Mouse (Mus musculus): ENCODE measurements around the gene A030014E15Rik.
"Not testable (repeated sequence)": the region's sequence is repeated elsewhere in the genome, so short reads cannot be mapped to it uniquely, and the experiment has no call there.

The A030014E15Rik gene

DNA sequence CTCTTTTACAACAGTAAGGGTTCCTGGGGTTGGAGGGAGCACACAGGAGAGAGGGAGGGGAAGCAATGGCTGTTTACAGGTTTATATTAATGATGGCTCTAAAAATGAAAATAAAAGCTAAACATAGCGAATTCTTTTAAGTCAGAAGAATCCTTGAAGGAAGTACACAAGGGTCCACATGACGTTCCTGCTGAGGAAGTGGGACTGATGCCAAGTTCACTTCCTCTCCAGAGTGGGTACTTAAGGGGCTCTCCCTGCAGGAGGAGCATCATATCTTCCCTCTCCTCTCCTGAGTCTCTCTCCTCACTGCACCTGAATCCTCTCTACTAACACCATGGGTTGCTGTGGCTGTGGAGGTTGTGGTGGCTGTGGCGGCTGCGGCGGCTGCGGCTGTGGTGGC is at the start of gene A030014E15Rik:
Gene A030014E15Rik (plus strand): TSS at position 268 of the 400 bp plus-strand sequence.
- DNase-seq (ENCODE audit: low spot score in 2 of 2) = no peak

DNA sequence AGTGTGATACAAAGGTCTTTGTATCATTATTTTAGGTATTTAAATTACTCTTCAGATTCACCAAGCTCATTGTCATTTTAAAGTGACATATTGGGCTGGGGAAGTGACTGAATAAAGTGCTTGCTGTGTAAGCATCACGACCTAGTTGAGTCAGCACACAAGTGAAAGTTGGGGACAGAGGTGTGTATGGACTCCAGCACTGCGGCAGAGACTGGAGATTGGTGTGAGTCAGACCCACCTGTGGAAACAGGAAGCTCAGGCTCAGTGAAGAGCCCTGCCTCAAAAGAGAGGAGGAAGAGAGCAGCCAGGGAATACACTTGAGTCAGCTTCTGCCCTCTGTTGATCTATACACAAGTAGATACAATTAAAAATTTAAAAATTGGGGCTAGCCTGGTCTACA is 45.5 kb upstream of the A030014E15Rik start:
- DNase-seq (ENCODE audit: low spot score in 2 of 2) = no peak

DNA sequence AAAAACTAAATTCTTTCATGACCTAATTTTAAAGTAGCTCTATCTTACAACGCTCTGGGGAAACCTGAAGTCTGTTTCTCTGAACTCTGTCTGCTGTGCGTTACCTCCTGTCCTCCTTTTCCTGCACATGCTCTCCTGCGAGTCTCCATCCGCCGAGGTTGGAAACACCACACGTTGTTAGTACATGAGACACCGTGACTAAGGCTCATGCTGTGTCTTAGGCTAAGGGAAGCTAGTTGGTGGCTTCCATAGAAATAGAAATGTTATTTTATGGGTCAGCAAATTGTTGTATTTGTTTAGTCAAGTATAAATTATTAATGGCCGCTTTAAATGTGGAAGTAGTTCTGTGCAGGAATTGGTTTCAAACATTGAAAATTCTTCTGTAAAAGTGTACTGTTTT is 44.5 kb upstream of the A030014E15Rik start:
- no peak for DNase-seq (ENCODE audit: low spot score in 2 of 2)

DNA sequence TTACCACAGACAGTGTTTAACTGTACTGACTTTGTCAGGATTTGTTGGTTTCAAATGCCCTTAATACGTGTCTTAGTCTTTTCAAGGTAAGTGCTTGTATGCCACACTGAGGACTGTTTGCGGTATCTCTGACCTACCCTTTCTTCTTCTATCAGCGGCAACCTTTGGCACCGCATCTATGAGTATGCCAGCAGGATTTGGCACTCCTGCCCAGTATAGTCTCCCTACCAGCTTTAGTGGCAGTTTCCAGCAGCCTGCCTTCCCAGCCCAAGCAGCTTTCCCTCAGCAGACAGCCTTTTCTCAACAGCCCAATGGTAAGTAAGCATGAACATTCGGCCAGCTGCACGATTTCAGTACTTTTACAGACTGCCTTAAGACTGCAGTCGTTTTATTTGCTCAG is 31.4 kb upstream of the A030014E15Rik start:
- no peak for DNase-seq (ENCODE audit: low spot score in 2 of 2)

DNA sequence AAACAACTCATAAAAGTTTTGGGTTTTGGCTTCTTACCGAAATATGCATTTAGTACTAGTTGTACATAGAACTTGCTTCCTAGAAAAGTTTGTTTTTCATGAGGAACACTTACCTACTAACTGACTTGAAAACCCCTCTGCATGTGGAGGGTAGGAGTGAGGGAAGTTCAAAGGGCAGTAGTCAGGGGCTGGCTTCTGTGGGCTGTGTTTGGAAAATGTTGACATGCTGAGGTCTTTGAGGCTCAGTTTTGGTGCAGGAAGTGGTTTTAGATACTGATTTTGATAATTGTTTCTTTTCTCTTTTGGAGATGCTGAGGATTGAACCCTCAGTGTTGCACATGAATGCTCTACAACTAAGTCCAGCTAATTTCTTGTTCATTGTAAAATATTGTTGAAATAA is 24.1 kb upstream of the A030014E15Rik start:
- peak; percentile 16 to 22 for DNase-seq (ENCODE audit: low spot score in 2 of 2)

DNA sequence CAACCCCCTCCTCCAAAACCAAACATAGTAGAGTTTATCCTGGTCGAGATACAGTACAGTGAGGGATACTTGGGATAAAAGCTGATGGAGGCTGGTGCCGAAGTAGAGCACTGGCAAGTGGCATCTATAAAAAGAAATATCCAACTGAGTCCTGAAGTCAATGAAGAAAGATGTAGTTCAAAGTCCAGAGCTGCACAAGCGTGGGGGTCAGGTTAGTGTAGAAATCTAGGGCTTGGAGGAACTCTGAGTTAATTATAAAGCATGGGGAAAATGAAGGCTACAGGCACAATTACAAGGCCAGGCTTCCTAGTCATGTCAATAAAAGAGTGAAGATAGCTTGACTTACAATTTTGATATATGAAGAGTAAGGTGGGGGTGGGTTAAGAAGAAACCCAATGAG is 23.5 kb upstream of the A030014E15Rik start:
- DNase-seq (ENCODE audit: low spot score in 2 of 2) = no peak

DNA sequence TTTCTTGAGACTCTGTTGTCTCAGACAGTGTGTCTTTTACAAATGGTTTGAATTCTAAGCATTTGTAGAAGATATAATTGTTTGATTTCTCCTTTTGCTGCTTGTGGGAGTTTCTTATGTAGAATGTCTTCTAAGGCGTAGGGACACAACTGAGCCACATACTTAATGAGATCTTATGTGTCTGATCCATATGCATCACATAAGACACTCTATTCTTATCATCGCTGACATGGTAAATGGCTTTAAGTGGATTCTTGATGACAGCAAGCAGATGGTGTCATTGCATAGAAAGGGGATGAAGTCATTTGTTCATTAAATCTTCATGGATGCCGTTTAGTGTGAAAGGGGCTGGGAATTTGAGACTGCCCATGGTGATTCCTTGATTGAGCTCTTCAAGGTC is 18.8 kb upstream of the A030014E15Rik start:
- no peak for DNase-seq (ENCODE audit: low spot score in 2 of 2)

DNA sequence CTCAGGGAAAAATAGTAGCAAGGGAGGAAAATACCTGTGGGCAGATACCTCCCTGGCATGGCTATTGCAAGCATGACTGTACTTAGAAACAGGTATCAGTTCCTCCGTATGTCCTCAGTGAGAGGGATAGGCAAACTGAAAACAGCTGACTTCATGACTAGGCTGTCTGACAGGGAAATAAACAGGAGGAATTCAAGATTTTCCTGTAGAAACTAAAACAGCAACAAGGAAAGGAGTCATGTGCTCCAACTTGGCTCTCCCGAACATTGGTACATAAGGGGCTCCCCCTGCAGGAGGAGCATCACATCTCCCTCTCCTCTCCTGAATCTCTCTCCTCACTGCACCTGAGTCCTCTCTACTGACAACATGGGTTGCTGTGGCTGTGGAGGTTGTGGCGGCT is 11.7 kb upstream of the A030014E15Rik start, which contains the start of gene A030005L19Rik:
Gene A030005L19Rik (plus strand): TSS at position 301 of the 400 bp plus-strand sequence.
- no peak for DNase-seq (ENCODE audit: low spot score in 2 of 2)

DNA sequence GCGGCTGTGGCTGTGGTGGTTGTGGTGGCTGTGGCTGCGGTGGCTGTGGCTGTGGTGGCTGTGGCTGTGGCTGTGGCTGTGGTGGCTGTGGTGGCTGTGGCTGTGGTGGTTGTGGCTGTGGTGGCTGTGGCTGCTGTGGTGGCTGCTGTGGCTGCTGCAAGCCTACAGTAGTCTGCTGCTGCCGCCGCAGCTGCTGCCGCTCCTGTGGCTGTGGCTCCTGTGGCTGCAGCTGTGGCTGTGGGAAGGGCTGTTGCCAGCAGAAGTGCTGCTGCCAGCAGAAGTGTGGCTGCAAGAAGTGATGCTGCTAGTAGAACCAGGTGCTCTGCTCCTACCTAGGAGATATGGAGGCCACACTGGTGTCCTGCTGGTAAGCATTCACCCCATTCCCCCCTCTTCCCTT is 11.3 kb upstream of the A030014E15Rik start:
- DNase-seq (ENCODE audit: low spot score in 2 of 2) = not testable (repeated sequence)

DNA sequence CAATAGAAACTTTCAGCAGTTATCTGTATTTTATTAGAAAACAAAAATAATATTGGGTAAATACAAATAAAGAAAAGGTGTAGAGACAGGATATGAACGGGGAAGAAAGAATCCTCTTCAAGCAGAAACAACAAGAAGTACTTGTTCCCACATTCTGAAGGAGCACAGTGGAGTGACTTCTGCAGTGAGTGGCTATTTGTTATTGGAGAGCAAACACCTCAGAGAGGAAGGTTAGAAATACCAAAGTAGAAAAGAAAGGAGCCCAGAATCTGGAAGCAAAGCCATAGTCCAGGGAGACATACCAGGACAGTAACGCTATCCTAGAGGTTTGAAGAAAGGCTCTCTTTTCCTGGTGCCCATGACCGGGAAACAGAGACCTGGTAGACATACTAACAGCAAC is 5.8 kb downstream of the A030014E15Rik start:
- not testable (repeated sequence) for DNase-seq (ENCODE audit: low spot score in 2 of 2)

DNA sequence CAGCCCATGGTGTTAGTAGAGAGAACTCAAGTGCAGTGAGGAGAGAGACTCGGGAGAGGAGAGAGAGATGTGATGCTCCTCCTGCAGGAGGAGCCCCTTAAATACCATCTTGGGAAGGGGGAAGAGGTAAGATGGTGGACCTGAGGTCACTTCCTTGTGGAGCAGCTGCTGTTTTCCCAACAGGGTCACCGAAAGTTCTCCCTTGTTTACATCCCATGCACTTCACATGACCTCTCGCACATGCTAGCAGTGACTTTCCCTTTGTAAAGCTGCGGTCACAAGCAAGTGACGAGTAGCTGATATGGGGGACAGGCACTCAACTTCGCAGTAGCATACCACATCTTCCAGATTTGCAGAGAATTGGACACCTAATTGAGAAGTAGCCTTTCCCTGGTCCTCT is 6.6 kb downstream of the A030014E15Rik start, which contains the start of gene Gm6217:
Gene Gm6217 (minus strand): TSS at position 74 of the 400 bp plus-strand sequence.
- DNase-seq (ENCODE audit: low spot score in 2 of 2) = not testable (repeated sequence)

DNA sequence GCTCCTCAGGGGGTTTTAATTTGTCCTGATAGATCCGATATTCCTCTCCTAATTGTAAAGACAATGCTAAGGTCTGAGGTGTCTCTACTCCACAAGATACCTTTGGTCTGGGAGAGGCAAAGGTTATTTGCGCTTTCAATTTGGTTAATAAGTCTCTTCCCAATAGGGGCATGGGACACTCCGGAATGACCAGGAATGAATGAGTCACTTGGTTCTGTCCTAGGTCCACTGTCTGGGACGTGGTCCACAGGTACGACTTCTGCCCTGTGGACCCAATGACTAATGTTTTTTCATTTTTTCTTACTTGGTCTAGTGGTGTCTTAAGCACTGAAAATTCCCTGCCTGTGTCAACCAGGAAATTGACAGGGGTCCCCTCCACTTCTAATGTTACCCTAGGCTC is 13.9 kb downstream of the A030014E15Rik start:
- no peak for DNase-seq (ENCODE audit: low spot score in 2 of 2)

DNA sequence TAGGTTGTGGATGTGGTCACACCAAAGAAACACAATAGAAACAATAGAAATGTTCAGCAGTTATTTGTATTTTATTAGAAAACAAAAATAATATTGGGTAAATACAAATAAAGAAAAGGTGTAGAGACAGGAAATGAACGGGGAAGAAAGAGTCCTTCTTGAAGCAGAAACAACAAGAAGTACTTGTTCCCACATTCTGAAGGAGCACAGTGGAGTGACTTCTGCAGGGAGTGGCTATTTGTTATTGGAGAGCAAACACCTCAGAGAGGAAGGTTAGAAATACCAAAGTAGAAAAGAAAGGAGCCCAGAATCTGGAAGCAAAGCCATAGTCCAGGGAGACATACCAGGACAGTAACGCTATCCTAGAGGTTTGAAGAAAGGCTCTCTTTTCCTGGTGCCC is 17.8 kb downstream of the A030014E15Rik start:
- not testable (repeated sequence) for DNase-seq (ENCODE audit: low spot score in 2 of 2)

DNA sequence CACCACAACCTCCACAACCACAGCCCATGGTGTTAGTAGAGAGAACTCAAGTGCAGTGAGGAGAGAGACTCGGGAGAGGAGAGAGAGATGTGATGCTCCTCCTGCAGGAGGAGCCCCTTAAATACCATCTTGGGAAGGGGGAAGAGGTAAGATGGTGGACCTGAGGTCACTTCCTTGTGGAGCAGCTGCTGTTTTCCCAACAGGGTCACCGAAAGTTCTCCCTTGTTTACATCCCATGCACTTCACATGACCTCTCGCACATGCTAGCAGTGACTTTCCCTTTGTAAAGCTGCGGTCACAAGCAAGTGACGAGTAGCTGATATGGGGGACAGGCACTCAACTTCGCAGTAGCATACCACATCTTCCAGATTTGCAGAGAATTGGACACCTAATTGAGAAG is 18.6 kb downstream of the A030014E15Rik start, which contains the start of gene A030003K21Rik:
Gene A030003K21Rik (minus strand): TSS at position 94 of the 400 bp plus-strand sequence.
- not testable (repeated sequence) for DNase-seq (ENCODE audit: low spot score in 2 of 2)

DNA sequence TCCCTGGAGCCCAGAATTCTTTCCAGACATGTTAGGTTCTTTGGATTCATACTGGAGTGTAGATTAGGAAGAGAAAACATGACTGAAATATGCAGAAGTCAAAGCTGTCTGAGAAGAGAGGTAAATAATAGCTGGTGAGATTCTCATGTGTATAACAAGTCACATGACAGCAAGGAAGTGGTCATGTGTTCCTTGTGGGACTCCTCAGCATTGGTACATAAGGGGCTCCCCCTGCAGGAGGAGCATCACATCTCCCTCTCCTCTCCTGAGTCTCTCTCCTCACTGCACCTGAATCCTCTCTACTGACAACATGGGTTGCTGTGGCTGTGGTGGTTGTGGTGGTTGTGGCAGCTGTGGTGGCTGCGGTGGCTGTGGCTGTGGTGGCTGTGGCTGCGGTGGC is 21.3 kb downstream of the A030014E15Rik start:
- DNase-seq (ENCODE audit: low spot score in 2 of 2) = not testable (repeated sequence)

DNA sequence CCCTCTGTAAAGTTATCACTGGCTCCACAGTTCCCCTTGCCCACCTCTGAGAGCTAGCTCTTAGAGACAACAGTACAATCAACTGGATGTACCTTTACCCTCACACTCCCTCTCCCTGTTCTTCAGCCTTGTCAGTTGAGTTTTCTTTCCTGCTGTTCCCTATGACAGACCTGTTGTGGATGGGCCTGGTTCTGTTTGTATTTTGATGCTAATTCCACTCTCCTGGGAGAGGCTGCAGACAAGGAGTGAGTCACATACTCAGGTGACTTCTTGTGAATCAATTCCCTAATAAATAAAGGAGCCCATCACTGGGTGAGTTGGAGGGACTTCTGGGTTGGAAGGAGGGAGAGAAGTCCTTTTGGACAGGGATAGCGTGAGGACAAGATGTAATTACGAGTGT is 23.9 kb downstream of the A030014E15Rik start:
- no peak for DNase-seq (ENCODE audit: low spot score in 2 of 2)

DNA sequence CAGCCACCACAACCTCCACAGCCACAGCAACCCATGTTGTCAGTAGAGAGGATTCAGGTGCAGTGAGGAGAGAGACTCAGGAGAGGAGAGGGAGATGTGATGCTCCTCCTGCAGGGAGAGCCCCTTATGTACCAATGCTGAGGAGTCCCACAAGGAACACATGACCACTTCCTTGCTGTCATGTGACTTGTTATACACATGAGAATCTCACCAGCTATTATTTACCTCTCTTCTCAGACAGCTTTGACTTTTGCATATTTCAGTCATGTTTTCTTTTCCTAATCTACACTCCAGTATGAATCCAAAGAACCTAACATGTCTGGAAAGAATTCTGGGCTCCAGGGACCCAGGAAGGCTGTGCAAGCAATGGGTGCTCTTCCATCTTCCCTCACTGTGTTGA is 31.2 kb downstream of the A030014E15Rik start, which contains the start of gene Gm7544:
Gene Gm7544 (minus strand): TSS at position 101 of the 400 bp plus-strand sequence.
- DNase-seq (ENCODE audit: low spot score in 2 of 2) = not testable (repeated sequence)

DNA sequence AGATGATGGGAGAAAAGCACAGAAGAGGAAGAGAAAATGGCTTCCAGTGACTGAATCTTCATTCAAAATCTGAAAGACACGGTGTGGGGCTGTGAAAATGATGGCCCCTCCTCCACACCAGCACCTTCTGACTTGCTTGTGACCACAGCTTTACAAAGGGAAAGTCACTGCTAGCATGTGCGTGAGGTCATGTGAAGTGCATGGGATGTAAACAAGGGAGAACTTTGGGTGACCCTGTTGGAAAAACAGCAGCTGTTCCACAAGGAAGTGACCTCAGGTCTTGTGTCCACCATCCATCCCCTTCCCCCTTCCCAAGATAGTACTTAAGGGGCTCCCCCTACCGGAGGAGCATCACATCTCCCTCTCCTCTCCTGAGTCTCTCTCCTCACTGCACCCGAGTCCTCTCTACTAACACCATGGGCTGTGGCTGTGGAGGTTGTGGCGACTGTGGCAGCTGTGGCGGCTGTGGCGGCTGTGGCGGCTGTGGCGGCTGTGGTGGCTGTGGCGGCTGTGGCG is 35.2 kb downstream of the A030014E15Rik start, which contains the start of gene Gm47955:
Gene Gm47955 (plus strand): TSS at position 417 of the 516 bp plus-strand sequence.
- no peak for DNase-seq (ENCODE audit: low spot score in 2 of 2)

DNA sequence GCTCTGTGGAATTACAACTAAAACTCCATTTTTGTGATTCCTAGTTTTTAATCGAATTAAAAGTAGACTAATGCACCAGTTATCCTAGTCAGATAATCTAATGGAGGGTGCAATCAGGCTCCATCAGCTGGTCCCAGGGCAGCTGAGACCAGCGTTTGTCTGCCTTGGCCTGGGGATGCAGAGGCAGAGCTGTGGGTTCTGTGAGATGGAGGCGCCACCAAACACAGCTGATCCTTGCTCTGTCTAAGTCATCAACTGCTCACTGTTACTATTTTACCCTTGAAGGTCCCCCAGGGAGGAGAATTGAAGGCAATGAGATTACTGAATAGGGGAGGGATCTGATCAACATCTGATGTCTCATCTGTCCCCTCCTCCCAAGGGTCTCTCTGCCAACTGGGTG is 41.7 kb downstream of the A030014E15Rik start:
- no peak for DNase-seq (ENCODE audit: low spot score in 2 of 2)

DNA sequence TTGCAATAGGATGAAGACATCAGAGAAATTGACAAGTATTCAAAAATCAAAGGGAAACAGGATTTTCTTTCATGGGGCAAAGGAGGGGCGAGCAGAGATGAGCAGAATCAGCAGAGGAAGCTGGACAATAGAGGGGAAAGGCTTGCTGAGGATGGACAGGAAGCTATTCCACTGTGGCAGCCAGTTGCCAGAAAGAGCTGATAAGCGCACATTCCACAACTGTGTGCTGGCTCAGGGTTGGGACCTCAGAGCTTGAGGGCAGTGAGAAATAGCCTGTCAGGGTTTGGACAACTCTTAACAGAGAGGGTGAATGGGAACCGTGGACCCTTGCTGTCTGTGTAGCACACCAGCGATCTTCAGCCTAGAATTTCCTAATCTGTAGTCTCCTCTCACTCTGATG is 47.3 kb downstream of the A030014E15Rik start:
- no peak for DNase-seq (ENCODE audit: low spot score in 2 of 2)

DNA sequence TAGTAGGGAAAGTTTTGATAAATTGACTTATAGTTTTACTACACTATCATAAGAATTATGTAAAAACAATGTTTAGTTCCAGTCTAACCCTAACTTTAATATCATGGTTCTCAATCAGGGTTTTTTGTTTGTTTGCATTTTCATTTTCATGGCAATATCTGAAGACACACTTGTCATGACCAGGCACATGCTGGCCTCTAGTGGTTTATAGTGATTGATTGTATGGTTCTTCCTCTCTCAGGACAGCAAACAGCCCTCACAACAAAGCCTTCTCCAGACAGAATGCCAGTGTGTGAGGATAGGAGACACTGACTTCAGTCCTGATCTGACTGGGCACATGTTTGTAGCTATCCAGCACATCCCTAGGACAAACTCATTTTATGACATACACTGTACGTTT is 48.5 kb downstream of the A030014E15Rik start:
- DNase-seq (ENCODE audit: low spot score in 2 of 2) = no peak

DNA sequence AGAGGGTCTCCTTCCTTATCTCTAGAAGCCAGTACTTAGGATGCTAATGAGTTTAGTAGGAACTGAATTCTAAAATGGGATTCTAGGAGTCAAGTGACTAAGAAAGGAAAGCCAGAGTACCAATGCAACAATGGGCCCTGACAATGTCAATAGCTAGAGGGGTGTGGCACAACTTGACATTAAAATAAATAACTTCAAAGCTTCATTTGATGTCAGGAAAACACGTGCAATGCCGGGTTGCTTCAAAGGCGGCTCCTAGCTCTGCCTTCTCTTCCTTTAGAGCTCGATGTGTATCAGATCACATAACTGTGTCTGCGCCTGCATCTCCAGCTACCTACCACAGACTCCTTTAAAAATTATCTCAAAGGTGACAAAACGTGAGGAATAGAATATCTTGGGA is 49.2 kb downstream of the A030014E15Rik start:
- peak; percentile 2 to 10 for DNase-seq (ENCODE audit: low spot score in 2 of 2)

DNA sequence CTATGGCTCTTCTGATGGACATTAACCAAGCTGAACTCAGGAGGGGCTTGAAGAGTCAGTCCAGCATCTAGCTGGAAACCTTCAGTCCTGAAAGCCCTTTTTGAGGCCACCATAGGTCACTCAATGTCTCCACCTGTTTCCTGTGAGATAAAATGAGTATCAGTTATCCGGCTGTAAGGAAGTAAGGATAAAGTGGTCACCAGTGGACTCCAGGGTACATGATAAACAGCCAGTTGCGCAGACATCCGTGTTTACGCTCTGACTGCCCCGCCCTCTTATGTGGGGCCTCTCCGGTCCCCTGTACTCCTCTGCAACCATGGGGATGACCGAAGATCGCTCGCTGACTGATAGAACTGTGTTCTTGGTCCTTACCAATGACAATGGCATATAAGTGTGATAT is 49.6 kb downstream of the A030014E15Rik start:
- DNase-seq (ENCODE audit: low spot score in 2 of 2) = no peak

Data from spleen, postnatal 36 days (tissue).